Mouse (Mus musculus): ENCODE measurements around the gene Abcb4. TPM values are rescaled to one million over a fixed set of nuclear protein-coding genes. Genes with fewer than 3 reads are reported as not detected.

The Abcb4 gene
- polyA plus RNA-seq, 1 experiment = 0.42 TPM

GRCm38 (mm10) chr5:8955544-8955943, 62.0 kb downstream of the Abcb4 start:
- no peak overlapping the region for H3K27ac ChIP-seq (ENCODE audit: insufficient read depth, low read length)
- no peak for TF ChIP-seq POLR2A (IDR thresholded peaks at IDR 0.05; ENCODE audit: insufficient read depth, low read length)
- H3K9me3 ChIP-seq (replicated peaks; ENCODE audit: control insufficient read depth, insufficient read depth, low read length, poor library complexity, severe bottlenecking) = no peaks in the 10 kb centered on the region; the same call in 1 of the 2 replicates
- H3K36me3 ChIP-seq (ENCODE audit: control insufficient read depth, insufficient read depth, low read length, poor library complexity, severe bottlenecking) = no peaks in the 10 kb centered on the region
- no peak overlapping the region for H3K9ac ChIP-seq (ENCODE audit: low read depth, poor library complexity, severe bottlenecking)
- no peaks in the 10 kb centered on the region for H3K27me3 ChIP-seq (ENCODE audit: control insufficient read depth, insufficient read depth, low read length, poor library complexity, severe bottlenecking)
- H3K4me1 ChIP-seq (ENCODE audit: control insufficient read depth, insufficient read depth, low read length) = no peaks in the 10 kb centered on the region
- H3K4me3 ChIP-seq (ENCODE audit: low read depth, low read length) = no peak overlapping the region

- H3K9me3 ChIP-seq (replicated peaks; ENCODE audit: control insufficient read depth, insufficient read depth, low read length, poor library complexity, severe bottlenecking) = no peaks in the 10 kb centered on the region
- no peaks in the 10 kb centered on the region for H3K27me3 ChIP-seq (ENCODE audit: control insufficient read depth, insufficient read depth, low read length, poor library complexity, severe bottlenecking)
- TF ChIP-seq POLR2A (IDR thresholded peaks at IDR 0.05; ENCODE audit: insufficient read depth, low read length) = no peak
- TF ChIP-seq EP300 (IDR thresholded peaks at IDR 0.05; ENCODE audit: insufficient read depth, low read depth, low read length) = no peak
- TF ChIP-seq CTCF (IDR thresholded peaks at IDR 0.05; ENCODE audit: low read depth, low read length) = no peak
- no peak overlapping the region for H3K27ac ChIP-seq (ENCODE audit: insufficient read depth, low read length)
- H3K36me3 ChIP-seq (ENCODE audit: control insufficient read depth, insufficient read depth, low read length, poor library complexity, severe bottlenecking) = peaks cover 2% of the 10 kb centered on the region; the same call in 1 of the 2 replicates
- no peak overlapping the region for H3K9ac ChIP-seq (ENCODE audit: low read depth, poor library complexity, severe bottlenecking)
- H3K4me1 ChIP-seq (ENCODE audit: control insufficient read depth, insufficient read depth, low read length) = no peaks in the 10 kb centered on the region
- no peak overlapping the region for H3K4me3 ChIP-seq (ENCODE audit: low read depth, low read length)
Measured at GRCm38 (mm10) chr5:8960534-8960933, 67.0 kb downstream of the Abcb4 start.

- peaks cover 12% of the 10 kb centered on the region for H3K36me3 ChIP-seq (ENCODE audit: control insufficient read depth, insufficient read depth, low read length, poor library complexity, severe bottlenecking)
- H3K27me3 ChIP-seq (ENCODE audit: control insufficient read depth, insufficient read depth, low read length, poor library complexity, severe bottlenecking) = no peaks in the 10 kb centered on the region
- H3K4me1 ChIP-seq (ENCODE audit: control insufficient read depth, insufficient read depth, low read length) = no peaks in the 10 kb centered on the region
- H3K9ac ChIP-seq (ENCODE audit: low read depth, poor library complexity, severe bottlenecking) = no peak overlapping the region
- H3K4me3 ChIP-seq (ENCODE audit: low read depth, low read length) = no peak overlapping the region
- H3K27ac ChIP-seq (ENCODE audit: insufficient read depth, low read length) = no peak overlapping the region
- no peaks in the 10 kb centered on the region for H3K9me3 ChIP-seq (replicated peaks; ENCODE audit: control insufficient read depth, insufficient read depth, low read length, poor library complexity, severe bottlenecking)
- TF ChIP-seq POLR2A (IDR thresholded peaks at IDR 0.05; ENCODE audit: insufficient read depth, low read length) (no peak), CTCF (IDR thresholded peaks at IDR 0.05; ENCODE audit: low read depth, low read length) (no peak), EP300 (IDR thresholded peaks at IDR 0.05; ENCODE audit: insufficient read depth, low read depth, low read length) (no peak)
Measured at GRCm38 (mm10) chr5:8964487-8964886, 71.0 kb downstream of the Abcb4 start.

GRCm38 (mm10) chr5:8970694-8971093, 77.2 kb downstream of the Abcb4 start:
- Histone ChIP-seq H3K27ac (ENCODE audit: insufficient read depth, low read length) (no peak overlapping the region), H3K27me3 (ENCODE audit: control insufficient read depth, insufficient read depth, low read length, poor library complexity, severe bottlenecking) (no peaks in the 10 kb centered on the region), H3K9ac (ENCODE audit: low read depth, poor library complexity, severe bottlenecking) (no peak overlapping the region), H3K4me3 (ENCODE audit: low read depth, low read length) (no peak overlapping the region), H3K9me3 (replicated peaks; ENCODE audit: control insufficient read depth, insufficient read depth, low read length, poor library complexity, severe bottlenecking) (peaks cover 5% of the 10 kb centered on the region), H3K36me3 (ENCODE audit: control insufficient read depth, insufficient read depth, low read length, poor library complexity, severe bottlenecking) (peaks cover 21% of the 10 kb centered on the region), H3K4me1 (ENCODE audit: control insufficient read depth, insufficient read depth, low read length) (no peaks in the 10 kb centered on the region)
- TF ChIP-seq POLR2A (IDR thresholded peaks at IDR 0.05; ENCODE audit: insufficient read depth, low read length) (no peak), CTCF (IDR thresholded peaks at IDR 0.05; ENCODE audit: low read depth, low read length) (no peak), EP300 (IDR thresholded peaks at IDR 0.05; ENCODE audit: insufficient read depth, low read depth, low read length) (no peak)

GRCm38 (mm10) chr5:8972355-8972754, 78.8 kb downstream of the Abcb4 start:
- H3K9me3 ChIP-seq (replicated peaks; ENCODE audit: control insufficient read depth, insufficient read depth, low read length, poor library complexity, severe bottlenecking) = peaks cover 5% of the 10 kb centered on the region
- H3K27me3 ChIP-seq (ENCODE audit: control insufficient read depth, insufficient read depth, low read length, poor library complexity, severe bottlenecking) = no peaks in the 10 kb centered on the region
- no peak for TF ChIP-seq CTCF (IDR thresholded peaks at IDR 0.05; ENCODE audit: low read depth, low read length)
- no peak for TF ChIP-seq EP300 (IDR thresholded peaks at IDR 0.05; ENCODE audit: insufficient read depth, low read depth, low read length)
- TF ChIP-seq POLR2A (IDR thresholded peaks at IDR 0.05; ENCODE audit: insufficient read depth, low read length) = no peak
- peaks cover 17% of the 10 kb centered on the region for H3K36me3 ChIP-seq (ENCODE audit: control insufficient read depth, insufficient read depth, low read length, poor library complexity, severe bottlenecking)
- no peak overlapping the region for H3K27ac ChIP-seq (ENCODE audit: insufficient read depth, low read length)
- H3K9ac ChIP-seq (ENCODE audit: low read depth, poor library complexity, severe bottlenecking) = no peak overlapping the region
- H3K4me1 ChIP-seq (ENCODE audit: control insufficient read depth, insufficient read depth, low read length) = no peaks in the 10 kb centered on the region
- H3K4me3 ChIP-seq (ENCODE audit: low read depth, low read length) = no peak overlapping the region

- TF ChIP-seq EP300 (IDR thresholded peaks at IDR 0.05; ENCODE audit: insufficient read depth, low read depth, low read length) (no peak), CTCF (IDR thresholded peaks at IDR 0.05; ENCODE audit: low read depth, low read length) (no peak), POLR2A (IDR thresholded peaks at IDR 0.05; ENCODE audit: insufficient read depth, low read length) (no peak)
- no peak overlapping the region for H3K4me3 ChIP-seq (ENCODE audit: low read depth, low read length)
- no peak overlapping the region for H3K9ac ChIP-seq (ENCODE audit: low read depth, poor library complexity, severe bottlenecking)
- H3K36me3 ChIP-seq (ENCODE audit: control insufficient read depth, insufficient read depth, low read length, poor library complexity, severe bottlenecking) = peaks cover 11% of the 10 kb centered on the region
- H3K27ac ChIP-seq (ENCODE audit: insufficient read depth, low read length) = no peak overlapping the region
- no peaks in the 10 kb centered on the region for H3K4me1 ChIP-seq (ENCODE audit: control insufficient read depth, insufficient read depth, low read length)
- peaks cover 5% of the 10 kb centered on the region for H3K9me3 ChIP-seq (replicated peaks; ENCODE audit: control insufficient read depth, insufficient read depth, low read length, poor library complexity, severe bottlenecking)
- H3K27me3 ChIP-seq (ENCODE audit: control insufficient read depth, insufficient read depth, low read length, poor library complexity, severe bottlenecking) = no peaks in the 10 kb centered on the region
Measured at GRCm38 (mm10) chr5:8974721-8975120, 81.2 kb downstream of the Abcb4 start.

Data from ES-Bruce4 (cell line).